Mouse (Mus musculus) brain, adult 2 months (tissue): ENCODE measurements around the gene Sgms1.
A peak's percentile ranks its signal among the peaks of the same experiment; 100 is the strongest.
"Not testable (repeated sequence)": the region's sequence is repeated elsewhere in the genome, so short reads cannot be mapped to it uniquely, and the experiment has no call there.

Experiments
- DNase-seq: peaks from one replicate; pipeline ENCODE4 v3.0.0; 2011; ENCODE audit warnings: low read depth, low spot score

Gene Sgms1

GRCm38 (mm10) chr19:32157045-32157444 lies 232.5 kb downstream of the Sgms1 start:
- no peak for DNase-seq

- peak; percentile 14 for DNase-seq
Measured at GRCm38 (mm10) chr19:32152529-32152928, 237.0 kb downstream of the Sgms1 start.

GRCm38 (mm10) chr19:32148710-32149109 lies 240.8 kb downstream of the Sgms1 start:
- DNase-seq = no peak

- DNase-seq = no peak
Measured at GRCm38 (mm10) chr19:32142383-32142782, 247.1 kb downstream of the Sgms1 start.

GRCm38 (mm10) chr19:32138361-32139088 lies 251.0 kb downstream of the Sgms1 start:
- DNase-seq = no peak

GRCm38 (mm10) chr19:32137904-32138303 lies 251.6 kb downstream of the Sgms1 start:
- DNase-seq = no peak

DNA sequence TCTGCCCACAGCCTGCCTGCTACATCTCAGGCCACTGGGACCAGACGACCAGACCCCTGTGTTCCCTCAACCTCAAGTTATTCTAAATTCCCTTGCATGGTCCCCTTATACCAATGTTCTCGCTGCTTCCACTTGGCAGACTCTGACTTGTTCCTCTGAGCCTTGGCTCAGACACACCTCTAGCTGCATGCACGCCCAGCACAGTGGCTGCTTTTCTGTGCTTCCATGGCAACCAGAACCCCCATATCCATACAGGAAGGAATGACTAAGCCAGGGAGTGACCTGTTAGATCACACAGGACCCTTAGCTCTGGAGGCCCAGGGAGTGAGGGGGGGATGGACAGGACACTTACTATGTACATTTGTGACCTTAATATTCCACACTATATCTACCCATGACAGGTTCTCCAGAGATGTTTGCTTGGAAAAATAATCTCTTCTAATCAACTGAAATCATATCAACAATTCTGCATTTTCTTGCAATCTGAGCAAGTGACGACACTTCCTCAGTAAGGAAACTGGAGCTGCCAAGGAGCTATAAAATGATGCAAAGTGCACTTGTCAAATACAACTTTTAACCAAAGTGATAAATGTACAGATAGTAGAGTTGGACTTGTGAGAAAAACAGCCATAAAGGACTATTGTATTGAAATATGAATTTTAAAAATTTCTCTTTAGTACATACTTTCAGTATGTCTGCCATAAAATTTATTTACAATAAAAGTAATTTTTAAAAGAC lies 252.5 kb downstream of the Sgms1 start:
- peak; percentile 59 for DNase-seq

GRCm38 (mm10) chr19:32131707-32132488 lies 257.6 kb downstream of the Sgms1 start:
- not testable (repeated sequence) for DNase-seq

- no peak for DNase-seq
Measured at GRCm38 (mm10) chr19:32129281-32129680, 260.2 kb downstream of the Sgms1 start.

DNA sequence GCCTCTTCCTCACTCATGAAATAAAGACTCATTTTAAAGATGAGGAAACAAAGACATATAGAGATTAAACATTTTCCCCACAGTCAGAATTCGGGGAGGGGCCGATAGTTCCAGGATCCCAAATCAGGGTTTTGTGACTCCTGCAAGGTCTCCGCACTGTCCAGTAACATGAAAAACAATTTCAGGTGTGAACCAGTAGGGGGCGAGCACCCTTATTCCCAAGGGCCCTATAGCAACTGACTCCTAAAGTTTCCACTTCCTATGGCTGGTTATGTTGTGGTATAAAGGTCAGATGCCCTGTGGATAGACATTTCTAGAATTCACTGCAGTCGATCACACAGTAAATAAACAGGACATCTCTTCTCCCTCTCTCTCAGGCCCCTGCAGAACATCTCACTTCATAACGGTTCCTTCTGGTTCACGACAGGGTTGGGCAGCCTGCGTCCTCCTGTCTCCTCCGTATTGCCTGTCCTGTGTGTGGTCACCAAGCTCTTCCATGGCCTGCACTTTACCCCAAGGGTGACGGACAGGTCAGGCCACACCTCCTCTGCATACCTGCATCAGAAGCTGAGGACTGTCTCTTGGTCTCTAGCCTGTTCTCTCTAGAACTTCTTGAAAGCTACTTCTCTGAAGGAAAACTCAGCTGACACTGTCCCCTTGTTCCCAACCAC lies 262.2 kb downstream of the Sgms1 start:
- DNase-seq = peak; percentile 33

DNA sequence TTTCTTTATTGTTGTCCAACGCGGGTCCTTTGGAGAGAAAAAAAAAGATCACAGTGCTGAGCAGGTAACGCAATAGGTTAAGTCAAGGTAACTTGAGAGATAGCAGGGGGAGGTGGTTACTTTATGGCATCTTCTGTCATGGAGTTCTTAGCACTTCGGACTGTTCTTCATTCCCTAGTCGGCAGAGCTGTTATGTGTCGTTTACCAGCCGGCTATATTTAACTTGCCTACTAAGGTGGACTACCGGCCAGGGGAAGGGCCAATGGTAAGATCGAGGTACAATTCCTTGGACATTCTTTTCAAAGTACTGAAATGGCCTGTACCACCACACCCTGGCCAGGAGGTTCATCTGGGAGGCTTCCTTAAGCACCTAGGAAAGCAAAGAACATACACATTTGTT lies 265.4 kb downstream of the Sgms1 start:
- DNase-seq = no peak

GRCm38 (mm10) chr19:32123196-32123595 lies 266.3 kb downstream of the Sgms1 start:
- peak; percentile 35 for DNase-seq

DNA sequence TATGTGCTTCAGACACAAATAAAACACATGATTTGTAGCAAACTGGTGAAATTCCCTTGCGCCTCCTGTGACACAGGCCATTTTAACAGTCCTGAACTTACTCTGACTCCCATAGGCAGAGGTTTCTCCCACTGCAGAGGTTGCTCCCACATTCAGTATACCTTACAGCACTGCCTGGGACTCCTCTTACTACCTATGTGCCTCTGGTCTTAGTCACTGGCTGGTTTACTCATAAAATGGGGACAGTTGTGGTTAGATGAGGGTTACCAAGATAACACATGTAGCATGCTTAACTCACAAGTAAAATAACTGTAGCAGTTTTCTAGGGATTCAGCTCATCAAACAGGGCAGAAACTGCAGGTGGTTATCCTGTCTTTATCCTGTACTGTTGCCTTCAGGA lies 268.7 kb downstream of the Sgms1 start:
- DNase-seq = no peak

DNA sequence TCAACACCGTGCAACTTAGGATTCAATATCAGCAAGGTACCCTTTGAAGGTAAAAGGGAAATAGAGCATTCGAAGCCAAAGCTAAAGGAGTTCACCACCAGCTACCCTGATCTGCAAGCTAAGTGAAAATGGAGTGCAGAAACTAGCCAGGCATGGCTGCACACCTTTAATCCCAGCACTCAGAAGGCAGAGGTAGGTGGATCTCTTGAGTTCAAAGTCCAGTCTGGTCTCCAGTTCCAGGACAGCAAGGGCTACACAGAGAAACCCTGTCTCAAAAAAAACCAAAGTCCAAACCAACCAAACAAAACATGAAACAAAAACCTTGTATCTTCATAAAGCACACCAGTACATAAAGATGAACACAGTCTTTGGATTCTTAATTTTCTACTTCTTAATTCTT lies 269.8 kb downstream of the Sgms1 start:
- DNase-seq = no peak

DNA sequence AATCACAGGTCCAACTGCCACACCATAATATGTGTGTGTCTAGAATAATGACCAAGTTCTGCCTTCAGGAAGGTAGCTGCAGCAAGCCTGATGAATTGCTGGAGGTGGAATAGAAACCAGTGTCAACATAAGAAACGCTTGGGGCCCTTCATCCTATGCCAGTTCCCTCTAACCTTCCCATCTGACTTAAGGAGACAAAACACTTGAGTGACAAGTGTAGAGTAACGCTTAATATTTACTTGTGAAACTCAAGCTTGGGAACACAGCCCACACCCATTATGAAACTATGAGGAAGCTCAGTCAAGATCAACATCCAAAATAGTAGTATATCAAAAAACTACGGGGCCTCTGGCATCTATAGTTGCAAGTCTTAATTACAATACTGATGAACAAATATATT lies 271.0 kb downstream of the Sgms1 start:
- DNase-seq = no peak

GRCm38 (mm10) chr19:32117484-32118018 lies 272.0 kb downstream of the Sgms1 start:
- no peak for DNase-seq

DNA sequence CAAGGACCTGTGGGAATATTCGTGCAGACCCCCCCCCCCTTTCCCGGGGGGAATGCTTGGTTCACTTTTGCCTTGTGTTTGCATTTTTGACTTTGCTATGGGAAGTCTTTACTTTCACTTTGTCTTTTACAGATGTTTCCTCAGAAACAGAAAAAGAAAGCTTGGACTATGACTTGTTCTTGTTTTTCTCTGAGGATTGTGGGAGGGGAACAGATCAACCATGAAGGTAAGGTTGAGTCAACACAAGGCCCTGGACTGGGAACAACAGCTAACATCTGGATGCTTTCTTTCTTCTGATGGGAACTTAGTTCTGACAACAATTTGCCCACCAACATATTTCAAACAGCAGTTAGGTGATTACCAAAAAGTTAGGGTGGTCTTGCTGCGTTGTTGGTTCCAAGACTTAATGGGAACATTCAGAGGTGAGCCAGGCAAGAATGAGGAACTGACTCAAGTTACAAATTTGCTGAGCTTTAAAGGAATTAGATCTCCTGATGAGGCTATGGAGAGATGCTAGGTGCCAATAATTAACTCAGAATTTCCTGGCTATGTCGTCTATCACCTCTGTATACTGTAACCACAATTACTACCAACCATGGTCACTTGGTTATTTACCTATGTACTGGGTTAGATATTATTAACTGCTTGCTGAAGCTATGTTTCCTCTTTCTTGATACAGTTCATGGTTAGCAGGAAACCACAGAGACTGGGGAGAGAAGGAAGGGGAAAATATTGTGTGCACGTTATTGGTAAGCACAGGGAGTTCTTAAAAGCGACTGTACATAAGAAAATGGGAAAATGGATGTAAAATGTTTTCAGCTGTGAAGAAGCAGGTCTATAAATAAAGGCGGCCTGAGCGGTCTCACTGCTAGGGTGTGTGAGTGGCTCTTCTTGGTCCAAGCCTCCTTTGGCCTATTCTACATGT lies 277.4 kb downstream of the Sgms1 start:
- DNase-seq = no peak

GRCm38 (mm10) chr19:32107771-32108306 lies 281.7 kb downstream of the Sgms1 start, which contains the start of gene Asah2:
TSS of gene Asah2 (minus strand) at chr19:32108211.
- peak; percentile 86 for DNase-seq

GRCm38 (mm10) chr19:32106750-32107149 lies 282.8 kb downstream of the Sgms1 start:
- DNase-seq = no peak

DNA sequence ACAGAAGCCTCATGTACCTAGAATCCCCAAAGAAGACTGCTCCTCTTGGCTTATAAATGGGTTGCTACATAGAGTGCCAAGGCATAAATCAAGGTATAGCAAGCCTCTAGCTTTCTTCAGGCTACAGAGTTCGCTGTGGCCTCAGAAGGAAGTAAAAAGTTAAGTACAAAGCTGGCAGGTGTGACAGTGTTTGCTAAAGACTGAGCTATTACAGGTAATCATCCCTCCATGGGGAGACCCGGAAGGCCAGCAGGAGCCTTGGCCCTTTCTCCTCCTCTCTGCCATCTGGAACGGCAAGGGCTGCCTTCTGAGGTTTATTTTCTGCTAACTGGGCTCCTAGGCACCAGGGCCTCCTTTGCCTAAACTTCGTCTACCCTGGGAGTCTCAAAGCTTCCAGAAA lies 285.3 kb downstream of the Sgms1 start:
- DNase-seq = no peak
